Mouse (Mus musculus) right cerebral cortex, postnatal 10 days (tissue): ENCODE results near the gene Adamtsl1.

ENCODE experiments used
- DNase-seq, 2 experiments: peaks; one replicate each; pipeline ENCODE4 v3.0.0; 2021; ENCODE audit warnings: low spot score in 2 of 2

The Adamtsl1 gene

GRCm38 (mm10) chr4:86312366-86312765 is 798.4 kb downstream of the Adamtsl1 start:
- DNase-seq: no peak

- DNase-seq: no peak
Measured at GRCm38 (mm10) chr4:86314442-86314841, 800.5 kb downstream of the Adamtsl1 start.

- no peak for DNase-seq
Measured at GRCm38 (mm10) chr4:86315122-86315521, 801.1 kb downstream of the Adamtsl1 start.

GRCm38 (mm10) chr4:86317916-86318542 is 804.1 kb downstream of the Adamtsl1 start:
- no peak for DNase-seq

- no peak for DNase-seq
Measured at GRCm38 (mm10) chr4:86325411-86325810, 811.4 kb downstream of the Adamtsl1 start.

- DNase-seq: no peak
Measured at GRCm38 (mm10) chr4:86326003-86326402, 812.0 kb downstream of the Adamtsl1 start.

- DNase-seq: no peak
Measured at GRCm38 (mm10) chr4:86326638-86327037, 812.7 kb downstream of the Adamtsl1 start.

- no peak for DNase-seq
Measured at GRCm38 (mm10) chr4:86329481-86329880, 815.5 kb downstream of the Adamtsl1 start.

- DNase-seq: no peak
Measured at GRCm38 (mm10) chr4:86335861-86336415, 822.0 kb downstream of the Adamtsl1 start.

GRCm38 (mm10) chr4:86337216-86337765 is 823.3 kb downstream of the Adamtsl1 start:
- DNase-seq: no peak

- no peak for DNase-seq
Measured at GRCm38 (mm10) chr4:86349341-86349740, 835.4 kb downstream of the Adamtsl1 start.

GRCm38 (mm10) chr4:86352121-86352520 is 838.1 kb downstream of the Adamtsl1 start:
- DNase-seq: no peak

- DNase-seq: no peak
Measured at GRCm38 (mm10) chr4:86353550-86353949, 839.6 kb downstream of the Adamtsl1 start.

- DNase-seq: no peak
Measured at GRCm38 (mm10) chr4:86359398-86359797, 845.4 kb downstream of the Adamtsl1 start.

GRCm38 (mm10) chr4:86369055-86369454 is 855.1 kb downstream of the Adamtsl1 start:
- no peak for DNase-seq

GRCm38 (mm10) chr4:86373166-86373565 is 859.2 kb downstream of the Adamtsl1 start:
- no peak for DNase-seq

- DNase-seq: no peak
Measured at GRCm38 (mm10) chr4:86383124-86383523, 869.2 kb downstream of the Adamtsl1 start.

GRCm38 (mm10) chr4:86385121-86385520 is 871.1 kb downstream of the Adamtsl1 start:
- DNase-seq: no peak

- DNase-seq: no peak
Measured at GRCm38 (mm10) chr4:86388430-86388829, 874.5 kb downstream of the Adamtsl1 start.

GRCm38 (mm10) chr4:86391176-86391575 is 877.2 kb downstream of the Adamtsl1 start:
- no peak for DNase-seq

- DNase-seq: no peak
Measured at GRCm38 (mm10) chr4:86395636-86396035, 881.7 kb downstream of the Adamtsl1 start.

- DNase-seq: no peak
Measured at GRCm38 (mm10) chr4:86396672-86397288, 882.8 kb downstream of the Adamtsl1 start.

GRCm38 (mm10) chr4:86397470-86397869 is 883.5 kb downstream of the Adamtsl1 start:
- no peak for DNase-seq
